ENCODE assay signal across 18 mouse cellular contexts in genomic region chr9:58283431-58283830, GRCm38 (mm10). TPM values are rescaled to one million over a fixed set of nuclear protein-coding genes. Genes with fewer than 3 reads are reported as not detected.
DNase-seq lines count a peak whose midpoint lies in the region; ATAC-seq and TF ChIP-seq lines count a peak whose summit lies in the region.
"Had no signal": no experiment of that assay in that cellular context is flagged by ENCODE, and none has a peak within 500 bp of the region (broad histone marks: within the 10 kb centered on the region; RNA-seq: fewer than 3 reads in every experiment).

No protein-coding gene starts in this region.

- H3K27ac ChIP-seq in heart, embryonic 10.5 days = peak overlapping the region; percentile 32; the same call in 1 of the 2 replicates
- H3K27ac ChIP-seq in kidney, postnatal 0 days = no peak overlapping the region
- peak overlapping the region; percentile 80 for H3K27ac ChIP-seq in embryonic fibroblast, embryonic 13.5 days (ENCODE audit: insufficient read depth, low read length)
- H3K27ac ChIP-seq: hindbrain, embryonic 14.5 days; neural tube, embryonic 13.5 days had no signal

- intact Hi-C loops in heart, postnatal 25 days (cut with DNase I) = loop anchor here (5.0 kb wide), 1 partner anchor 246 kb away; no protein-coding TSS in a partner anchor

- 81% methylated on average over 7 of the region's 7 CpGs for WGBS in heart, embryonic 10.5 days
- 58% methylated on average over 7 of the region's 7 CpGs for WGBS in kidney, postnatal 0 days

- peaks cover 29% of the 10 kb centered on the region; the same call in 1 of the 2 replicates for H3K4me1 ChIP-seq in heart, embryonic 10.5 days
- H3K4me1 ChIP-seq in kidney, postnatal 0 days (replicated peaks; ENCODE audit: insufficient read depth, low read length) = no peaks in the 10 kb centered on the region
- 0 out of 2 replicates have a peak, but pooled peaks cover 3% of the 10 kb centered on the region for H3K4me1 ChIP-seq in embryonic fibroblast, embryonic 13.5 days (ENCODE audit: control insufficient read depth, insufficient read depth, low read length)
- H3K4me1 ChIP-seq: neural tube, embryonic 13.5 days had no signal

- no peak for DNase-seq in heart, embryonic 10.5 days (ENCODE audit: low spot score)
- DNase-seq in heart, postnatal 25 days (ENCODE audit: low spot score) = no peak
- DNase-seq in kidney, postnatal 0 days (ENCODE audit: low spot score) = no peak
- DNase-seq in kidney, adult 8-10 months = no peak
- peak; percentile 71 for DNase-seq in Muller cell, postnatal 12 days (ENCODE audit: inconsistent ontology term)
- DNase-seq in left cerebral cortex, adult 18-20 months (ENCODE audit: low spot score in 2 of 2) = no peak
- DNase-seq: cerebellum, postnatal 25 days; gastrocnemius, postnatal 10 days; kidney, postnatal 14 days; liver; liver, postnatal 0 days; spleen, adult 18-20 months; thymus, adult 18-20 months had no signal

- TF ChIP-seq POLR2A in embryonic fibroblast, embryonic 13.5 days (IDR thresholded peaks at IDR 0.05; ENCODE audit: low read depth, low read length) = no peak

- TF ChIP-seq CTCF in kidney, postnatal 0 days (IDR thresholded peaks at IDR 0.05; ENCODE audit: low read depth) = 0 out of 2 replicates have a peak, but pooled peaks have one; percentile 2
- no peak for TF ChIP-seq CTCF in embryonic fibroblast, embryonic 13.5 days (IDR thresholded peaks at IDR 0.05; ENCODE audit: borderline replicate concordance, insufficient read depth, low read length)

- peaks cover 7% of the 10 kb centered on the region for H3K36me3 ChIP-seq in heart, embryonic 10.5 days
- no peaks in the 10 kb centered on the region for H3K36me3 ChIP-seq in kidney, postnatal 0 days (ENCODE audit: insufficient read depth, low read length)
- H3K36me3 ChIP-seq: neural tube, embryonic 13.5 days had no signal

- H3K27me3 ChIP-seq in heart, embryonic 10.5 days (ENCODE audit: insufficient read depth, poor library complexity, severe bottlenecking) = no peaks in the 10 kb centered on the region
- no peaks in the 10 kb centered on the region for H3K27me3 ChIP-seq in kidney, postnatal 0 days (ENCODE audit: insufficient read depth, low read length)
- H3K27me3 ChIP-seq: neural tube, embryonic 13.5 days had no signal

- no peak for ATAC-seq in kidney, postnatal 0 days (replicated peaks; ENCODE audit: low FRiP score, low read depth)
- ATAC-seq: intestine, embryonic 16.5 days; liver, postnatal 0 days had no signal

- H3K4me3 ChIP-seq in heart, embryonic 10.5 days = no peak overlapping the region
- no peak overlapping the region for H3K4me3 ChIP-seq in kidney, postnatal 0 days (replicated peaks; ENCODE audit: low read depth, low read length)
- no peak overlapping the region for H3K4me3 ChIP-seq in embryonic fibroblast, embryonic 13.5 days (ENCODE audit: insufficient read depth, low read length)
- H3K4me3 ChIP-seq: neural tube, embryonic 13.5 days had no signal

- H3K9ac ChIP-seq in kidney, postnatal 0 days (ENCODE audit: low read depth, low read length) = no peak overlapping the region
- H3K9ac ChIP-seq: hindbrain, embryonic 14.5 days; liver, postnatal 0 days; neural tube, embryonic 13.5 days had no signal

- no peaks in the 10 kb centered on the region for H3K9me3 ChIP-seq in heart, embryonic 10.5 days
- no peaks in the 10 kb centered on the region for H3K9me3 ChIP-seq in kidney, postnatal 0 days (replicated peaks; ENCODE audit: low read length)
- H3K9me3 ChIP-seq: neural tube, embryonic 13.5 days had no signal

- no peak overlapping the region for H3K4me2 ChIP-seq in kidney, postnatal 0 days (ENCODE audit: low read length)
- H3K4me2 ChIP-seq: hindbrain, embryonic 14.5 days; neural tube, embryonic 13.5 days had no signal

RNA-seq across cellular contexts. Expression of gene Loxl1, which starts 29.6 kb away (rescaled TPM):
- polyA plus RNA-seq in heart, embryonic 10.5 days (2016; fragmentation: Nextera tagmentation; extraction: Ambion mirVana) = 35.7 and 36.1 TPM in 2 replicates
- total RNA-seq in heart, postnatal 25 days (2021) = 10 to 100 TPM; 36.6 to 36.7 TPM
- polyA plus RNA-seq in kidney, postnatal 0 days (2015; fragmentation: Nextera tagmentation; extraction: Ambion mirVana) = 60.9 and 62.2 TPM in 2 replicates
- 158 and 210 TPM in 2 replicates for polyA plus RNA-seq in embryonic fibroblast, embryonic 13.5 days (2011; ENCODE audit: insufficient read length, low read depth, missing spikeins)
- total RNA-seq in left cerebral cortex, adult 18-20 months (2021) = 1 to 10 TPM; 1.5 to 2.8 TPM
- total RNA-seq: monocyte, adult 5-6 weeks had no signal

RNA-seq across cellular contexts. Expression of gene Stoml1, which starts 30.5 kb away (rescaled TPM):
- polyA plus RNA-seq in heart, embryonic 10.5 days (2016; fragmentation: Nextera tagmentation; extraction: Ambion mirVana) = 24.2 and 27.0 TPM in 2 replicates
- 10 to 100 TPM; 10.3 to 13.5 TPM for total RNA-seq in heart, postnatal 25 days (2021)
- 36.6 and 37.6 TPM in 2 replicates for polyA plus RNA-seq in kidney, postnatal 0 days (2015; fragmentation: Nextera tagmentation; extraction: Ambion mirVana)
- polyA plus RNA-seq in embryonic fibroblast, embryonic 13.5 days (2011; ENCODE audit: insufficient read length, low read depth, missing spikeins) = 25.9 and 27.0 TPM in 2 replicates
- 10 to 100 TPM; 67.9 to 69.7 TPM for total RNA-seq in left cerebral cortex, adult 18-20 months (2021)

RNA-seq across cellular contexts. Expression of gene Pml, which starts 33.8 kb away (rescaled TPM):
- polyA plus RNA-seq in heart, embryonic 10.5 days (2016; fragmentation: Nextera tagmentation; extraction: Ambion mirVana) = 14.7 and 17.6 TPM in 2 replicates
- total RNA-seq in heart, postnatal 25 days (2021) = 10 to 100 TPM in 1 of 2 experiments, 1 to 10 TPM in 1; 10.0 to 12.6 TPM
- polyA plus RNA-seq in kidney, postnatal 0 days (2015; fragmentation: Nextera tagmentation; extraction: Ambion mirVana) = 14.3 and 15.2 TPM in 2 replicates
- polyA plus RNA-seq in embryonic fibroblast, embryonic 13.5 days (2011; ENCODE audit: insufficient read length, low read depth, missing spikeins) = 56.3 and 86.6 TPM in 2 replicates
- 10 to 100 TPM; 17.2 to 17.7 TPM for total RNA-seq in left cerebral cortex, adult 18-20 months (2021)
